Mouse (Mus musculus) E14TG2a.4 (cell line): ENCODE data around the gene Ift81.

Experiments used
- H3K27me3 ChIP-seq: 2 replicates; pipeline ENCODE4 v1.6.1; 2014; ENCODE audit warnings: low read length, control low read depth; ENCODE audit not compliant: insufficient read depth
- H3K36me3 ChIP-seq: 2 replicates; pipeline ENCODE4 v1.6.1; 2014; ENCODE audit warnings: low read length, control low read depth; ENCODE audit not compliant: insufficient read depth
- H3K4me1 ChIP-seq: replicated peaks from 2 replicates; pipeline ENCODE4 v1.6.1; 2014; ENCODE audit warnings: low read depth, low read length, control low read depth
- H3K4me3 ChIP-seq: replicated peaks from 2 replicates; pipeline ENCODE4 v1.5.1; 2014; ENCODE audit warnings: mild to moderate bottlenecking, low read length
- H3K9me3 ChIP-seq: 2 replicates; pipeline ENCODE4 v1.6.1; 2014; ENCODE audit warnings: low read length, control low read depth
- CTCF ChIP-seq: conservative IDR thresholded peaks from 2 replicates; pipeline ENCODE4 v1.5.1; 2014; ENCODE audit warnings: low read length
- NANOG ChIP-seq: IDR thresholded peaks from 2 replicates; pipeline ENCODE4 v1.6.1; 2014; ENCODE audit warnings: borderline replicate concordance, low read length, mixed read lengths
- POU5F1 ChIP-seq: IDR thresholded peaks from 2 replicates; pipeline ENCODE4 v1.6.1; 2014; ENCODE audit warnings: low read length, borderline replicate concordance

Ift81 gene

GRCm38 (mm10) chr5:122529913-122530604, 84.3 kb downstream of the Ift81 start:
- H3K36me3 ChIP-seq = no peaks in the 10 kb centered on the region
- TF ChIP-seq CTCF (no peak), POU5F1 (no peak), NANOG (no peak)
- no peaks in the 10 kb centered on the region for H3K27me3 ChIP-seq
- H3K4me3 ChIP-seq = no peak overlapping the region
- H3K4me1 ChIP-seq = peaks cover 48% of the 10 kb centered on the region
- H3K9me3 ChIP-seq = 0 out of 2 replicates have a peak, but pooled peaks cover 5% of the 10 kb centered on the region

DNA sequence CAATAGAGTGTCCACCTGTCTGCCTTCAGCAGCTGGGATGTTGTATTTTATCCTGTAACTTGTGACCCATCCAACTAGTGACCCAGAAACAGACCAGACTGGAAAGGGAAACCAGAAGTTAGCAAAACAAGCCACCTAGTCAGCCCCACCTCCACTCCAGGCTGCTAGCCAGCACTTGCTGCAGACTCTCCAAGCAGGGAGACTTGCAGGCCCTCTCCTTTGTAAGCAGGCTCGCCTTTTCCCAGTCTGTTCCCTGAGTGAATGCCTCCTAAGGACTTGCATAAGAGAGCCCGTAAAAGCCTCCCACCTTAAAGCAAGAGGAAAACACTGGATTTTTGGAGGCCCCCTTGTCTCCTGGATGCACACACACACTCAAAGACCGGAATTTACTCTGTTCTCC, 85.0 kb downstream of the Ift81 start:
- TF ChIP-seq CTCF (no peak), POU5F1 (no peak), NANOG (no peak)
- H3K4me1 ChIP-seq = peaks cover 56% of the 10 kb centered on the region
- H3K4me3 ChIP-seq = no peak overlapping the region
- H3K36me3 ChIP-seq = no peaks in the 10 kb centered on the region
- no peaks in the 10 kb centered on the region for H3K27me3 ChIP-seq
- 0 out of 2 replicates have a peak, but pooled peaks cover 5% of the 10 kb centered on the region for H3K9me3 ChIP-seq

- Histone ChIP-seq H3K36me3 (no peaks in the 10 kb centered on the region), H3K4me3 (no peak overlapping the region), H3K4me1 (peaks cover 63% of the 10 kb centered on the region), H3K9me3 (0 out of 2 replicates have a peak, but pooled peaks cover 5% of the 10 kb centered on the region), H3K27me3 (no peaks in the 10 kb centered on the region)
- TF ChIP-seq NANOG (no peak), CTCF (no peak), POU5F1 (no peak)
Observed at GRCm38 (mm10) chr5:122528591-122528990, 85.7 kb downstream of the Ift81 start.

DNA sequence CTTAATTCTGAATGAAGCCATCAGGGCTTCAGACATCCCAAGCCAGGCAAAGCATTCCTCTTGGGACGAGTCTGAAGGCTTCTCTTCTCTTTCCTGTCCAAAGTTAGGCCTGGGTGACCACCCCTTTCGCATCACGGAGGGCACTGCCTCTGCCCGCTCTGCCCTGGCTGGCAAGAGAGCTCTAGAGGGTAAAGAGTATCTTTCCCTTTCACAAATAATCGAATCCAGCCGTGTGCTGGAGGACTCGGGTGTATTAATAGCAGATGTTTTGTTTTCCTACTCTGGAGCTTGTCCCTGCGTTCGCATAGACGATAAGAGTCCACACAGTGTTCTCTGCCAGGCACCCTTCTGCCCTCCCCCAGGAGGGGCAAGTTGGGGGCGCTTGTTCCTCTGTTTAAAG, 86.6 kb downstream of the Ift81 start:
- H3K9me3 ChIP-seq = 0 out of 2 replicates have a peak, but pooled peaks cover 5% of the 10 kb centered on the region
- no peaks in the 10 kb centered on the region for H3K27me3 ChIP-seq
- H3K36me3 ChIP-seq = no peaks in the 10 kb centered on the region
- peaks cover 63% of the 10 kb centered on the region for H3K4me1 ChIP-seq
- no peak for TF ChIP-seq CTCF
- TF ChIP-seq NANOG = no peak
- TF ChIP-seq POU5F1 = no peak
- no peak overlapping the region for H3K4me3 ChIP-seq

GRCm38 (mm10) chr5:122526878-122527730, 87.2 kb downstream of the Ift81 start:
- peak overlapping the region; percentile 53 for H3K4me3 ChIP-seq
- H3K27me3 ChIP-seq = no peaks in the 10 kb centered on the region
- TF ChIP-seq POU5F1 (no peak), CTCF (no peak)
- no peaks in the 10 kb centered on the region for H3K36me3 ChIP-seq
- H3K9me3 ChIP-seq = 0 out of 2 replicates have a peak, but pooled peaks cover 5% of the 10 kb centered on the region
- H3K4me1 ChIP-seq = peaks cover 63% of the 10 kb centered on the region

DNA sequence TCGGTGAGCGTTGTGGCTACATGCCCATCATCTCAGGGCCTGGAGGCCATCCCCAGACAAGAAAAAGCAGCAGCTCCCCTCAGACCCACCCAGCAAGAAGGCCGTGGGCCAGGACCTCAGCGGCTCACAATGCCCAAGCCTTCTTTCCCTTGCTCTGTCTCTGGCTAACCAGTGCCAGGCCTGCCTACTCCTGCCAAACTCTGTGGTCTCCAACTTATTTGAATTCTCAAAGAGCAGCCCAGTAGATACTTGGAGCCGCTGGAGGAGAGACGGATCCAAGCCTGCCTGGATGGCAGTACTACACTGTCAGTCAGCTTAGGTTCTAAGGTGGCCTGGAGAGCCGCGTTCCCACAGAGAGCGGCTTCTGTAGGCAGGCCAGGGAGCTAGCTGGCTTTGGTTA, 87.9 kb downstream of the Ift81 start:
- TF ChIP-seq CTCF = no peak
- TF ChIP-seq NANOG = no peak
- TF ChIP-seq POU5F1 = no peak
- peak overlapping the region; percentile 53 for H3K4me3 ChIP-seq
- 0 out of 2 replicates have a peak, but pooled peaks cover 5% of the 10 kb centered on the region for H3K9me3 ChIP-seq
- no peaks in the 10 kb centered on the region for H3K27me3 ChIP-seq
- no peaks in the 10 kb centered on the region for H3K36me3 ChIP-seq
- H3K4me1 ChIP-seq = peaks cover 63% of the 10 kb centered on the region

- Histone ChIP-seq H3K27me3 (no peaks in the 10 kb centered on the region), H3K36me3 (no peaks in the 10 kb centered on the region), H3K4me3 (no peak overlapping the region), H3K4me1 (peaks cover 63% of the 10 kb centered on the region), H3K9me3 (no peaks in the 10 kb centered on the region)
- TF ChIP-seq POU5F1 = no peak
- no peak for TF ChIP-seq CTCF
- no peak for TF ChIP-seq NANOG
Observed at GRCm38 (mm10) chr5:122525238-122525931, 88.9 kb downstream of the Ift81 start.

DNA sequence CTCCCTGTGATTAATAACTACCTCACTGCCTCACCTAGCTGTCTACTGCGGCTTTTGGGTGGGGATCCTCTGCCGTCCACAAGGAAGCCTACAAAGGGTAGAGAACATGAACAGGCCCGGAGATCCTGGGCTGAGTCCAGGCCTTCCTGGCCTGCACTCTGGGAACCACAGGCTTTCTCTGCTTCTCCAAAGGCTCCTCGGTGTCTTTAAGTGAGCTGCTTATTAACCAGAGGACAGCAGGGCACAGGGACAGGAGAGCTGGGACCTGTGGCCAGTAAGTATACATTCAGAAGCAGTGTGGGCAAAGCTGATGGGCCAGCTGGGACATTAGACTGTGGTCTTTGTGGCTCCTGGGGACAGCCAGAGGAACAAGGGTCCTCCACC, 89.5 kb downstream of the Ift81 start:
- no peaks in the 10 kb centered on the region for H3K36me3 ChIP-seq
- no peaks in the 10 kb centered on the region for H3K27me3 ChIP-seq
- TF ChIP-seq NANOG = no peak
- no peaks in the 10 kb centered on the region for H3K9me3 ChIP-seq
- no peak overlapping the region for H3K4me3 ChIP-seq
- peaks cover 58% of the 10 kb centered on the region for H3K4me1 ChIP-seq
